Mouse (Mus musculus) embryonic fibroblast, embryonic 13.5 days (primary cell): ENCODE measurements around the gene Tfip11. TPM values are rescaled to one million over a fixed set of nuclear protein-coding genes. Genes with fewer than 3 reads are reported as not detected.

ENCODE experiments used
- H3K27ac ChIP-seq: 2 replicates; pipeline ENCODE4 v1.5.1; 2012; ENCODE audit warnings: low read length, control low read depth, inconsistent platforms; ENCODE audit not compliant: insufficient read depth
- H3K4me1 ChIP-seq: 2 replicates; pipeline ENCODE4 v1.6.1; 2011; ENCODE audit warnings: low read length; ENCODE audit not compliant: control insufficient read depth, insufficient read depth
- H3K4me3 ChIP-seq: 2 replicates; pipeline ENCODE4 v1.5.1; 2011; ENCODE audit warnings: mild to moderate bottlenecking, control low read depth, low read length; ENCODE audit not compliant: insufficient read depth
- CTCF ChIP-seq: IDR thresholded peaks from 2 replicates; pipeline ENCODE4 v1.5.1; 2011; ENCODE audit warnings: mild to moderate bottlenecking, control low read depth, low read length, moderate library complexity, borderline replicate concordance; ENCODE audit not compliant: insufficient read depth
- POLR2A ChIP-seq: IDR thresholded peaks from 2 replicates; pipeline ENCODE4 v1.6.1; 2011; ENCODE audit warnings: low read depth, mild to moderate bottlenecking, control low read depth, low read length, moderate library complexity
- polyA plus RNA-seq: library from polyadenylated mRNA; stranded (reverse); fragments of >200 nt; gene quantifications from 2 replicates; pipeline ENCODE4 v1.2.4, GENCODE M21; 2011; ENCODE audit warnings: low read depth; ENCODE audit not compliant: missing spikeins, insufficient read length

Gene Tfip11
- polyA plus RNA-seq, 1 experiment, result 15.6 TPM

- TF ChIP-seq POLR2A, result no peak
- TF ChIP-seq CTCF, result no peak
- no peak overlapping the region for H3K27ac ChIP-seq
- no peaks in the 10 kb centered on the region; the same call in none of the 2 replicates for H3K4me1 ChIP-seq
- no peak overlapping the region for H3K4me3 ChIP-seq
Observed at GRCm38 (mm10) chr5:112320379-112320778, 5.8 kb upstream of the Tfip11 start.

DNA sequence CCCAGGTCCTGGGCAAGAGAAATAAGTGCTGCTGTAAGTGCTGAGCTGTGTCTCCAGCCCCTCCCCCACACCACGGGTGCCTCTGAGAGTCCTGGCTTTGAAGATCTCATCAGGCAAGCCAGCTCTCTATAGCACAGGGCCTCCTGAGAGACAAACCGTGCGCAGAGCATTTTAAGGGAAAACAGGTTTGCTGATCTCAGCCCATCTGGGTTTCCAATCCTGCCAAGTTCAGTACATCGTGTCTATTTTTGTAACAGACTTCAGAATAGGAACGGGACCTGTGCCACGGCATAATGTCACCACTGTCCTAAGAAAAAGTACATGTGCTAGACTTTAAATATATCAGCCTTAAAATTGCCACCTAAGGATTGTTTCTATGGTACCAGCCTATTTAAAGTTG is 5.2 kb upstream of the Tfip11 start:
- Histone ChIP-seq H3K27ac (no peak overlapping the region), H3K4me3 (no peak overlapping the region), H3K4me1 (no peaks in the 10 kb centered on the region; the same call in none of the 2 replicates)
- TF ChIP-seq CTCF, result no peak
- no peak for TF ChIP-seq POLR2A

DNA sequence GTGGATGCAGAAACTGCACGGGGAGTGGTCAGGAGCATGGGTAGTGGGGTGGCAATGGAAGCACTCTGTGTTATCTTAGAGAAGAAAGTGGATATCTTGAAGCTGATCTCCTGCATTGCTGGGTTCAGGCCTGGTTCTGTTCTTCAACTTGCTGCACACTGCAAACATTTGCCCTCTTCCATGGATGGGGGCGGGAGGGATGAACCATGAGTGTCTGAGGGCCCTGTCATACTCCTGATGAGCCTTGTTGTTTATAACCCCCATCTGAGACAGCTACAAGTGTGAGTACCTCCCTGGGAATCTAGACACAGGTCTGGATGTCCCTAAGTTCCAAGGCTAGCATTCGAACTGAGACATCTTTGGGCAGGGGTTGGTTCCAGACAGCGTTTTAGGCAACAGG is 4.8 kb upstream of the Tfip11 start:
- TF ChIP-seq POLR2A (no peak), CTCF (no peak)
- H3K4me3 ChIP-seq, result no peak overlapping the region
- no peaks in the 10 kb centered on the region; the same call in none of the 2 replicates for H3K4me1 ChIP-seq
- no peak overlapping the region for H3K27ac ChIP-seq

DNA sequence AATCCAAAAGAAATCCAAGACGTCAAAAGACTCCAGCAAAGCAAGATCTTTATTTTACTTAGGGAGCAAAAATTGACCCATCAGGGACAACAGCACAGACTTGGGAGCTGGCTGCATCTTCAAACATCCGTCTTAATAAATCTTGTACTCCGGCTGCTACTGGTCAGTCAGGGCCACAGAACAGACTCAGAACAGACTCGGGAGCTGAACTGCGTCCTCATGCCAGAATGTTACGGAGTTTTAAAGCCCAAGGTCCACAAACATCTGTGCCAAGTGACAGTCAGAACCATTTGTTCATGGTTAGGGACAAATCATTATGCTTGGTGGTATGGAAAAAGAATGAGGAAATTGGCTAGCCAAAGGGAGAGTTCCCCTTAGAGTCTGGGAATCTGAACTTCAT is 2.9 kb upstream of the Tfip11 start:
- H3K4me1 ChIP-seq, result peaks cover 2% of the 10 kb centered on the region
- H3K27ac ChIP-seq, result no peak overlapping the region
- H3K4me3 ChIP-seq, result no peak overlapping the region
- TF ChIP-seq POLR2A (no peak), CTCF (no peak)

- H3K4me3 ChIP-seq, result no peak overlapping the region
- TF ChIP-seq POLR2A (peak; percentile 59), CTCF (no peak)
- H3K4me1 ChIP-seq, result peaks cover 2% of the 10 kb centered on the region
- peak overlapping the region; percentile 57 for H3K27ac ChIP-seq
Observed at GRCm38 (mm10) chr5:112324637-112325545, 1.3 kb upstream of the Tfip11 start.

GRCm38 (mm10) chr5:112326446-112327009 is 370 bp downstream of the Tfip11 start:
- no peak for TF ChIP-seq CTCF
- Histone ChIP-seq H3K27ac (no peak overlapping the region), H3K4me1 (peaks cover 2% of the 10 kb centered on the region), H3K4me3 (peak overlapping the region; percentile 77)

DNA sequence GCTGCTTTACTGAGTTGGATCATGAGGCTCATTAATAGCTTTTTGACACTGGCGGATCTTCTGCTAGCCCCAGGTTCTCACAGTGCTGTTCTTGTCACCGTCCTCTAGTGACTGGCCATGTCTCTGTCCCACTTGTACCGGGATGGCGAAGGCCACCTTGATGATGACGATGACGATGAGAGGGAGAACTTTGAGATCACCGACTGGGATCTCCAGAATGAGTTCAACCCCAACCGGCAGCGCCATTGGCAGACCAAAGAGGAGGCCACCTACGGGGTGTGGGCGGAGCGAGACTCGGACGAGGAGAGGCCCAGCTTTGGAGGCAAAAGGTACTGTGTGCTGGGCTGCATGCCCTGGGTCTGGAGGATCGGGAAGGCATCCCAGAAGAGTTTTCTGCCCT is 1.7 kb downstream of the Tfip11 start:
- Histone ChIP-seq H3K4me3 (no peak overlapping the region), H3K27ac (no peak overlapping the region), H3K4me1 (peaks cover 2% of the 10 kb centered on the region)
- no peak for TF ChIP-seq POLR2A
- no peak for TF ChIP-seq CTCF

- Histone ChIP-seq H3K27ac (no peak overlapping the region), H3K4me1 (0 out of 2 replicates have a peak, but pooled peaks cover 2% of the 10 kb centered on the region), H3K4me3 (no peak overlapping the region)
- TF ChIP-seq CTCF (no peak), POLR2A (no peak)
Observed at GRCm38 (mm10) chr5:112329805-112330564, 3.8 kb downstream of the Tfip11 start.

DNA sequence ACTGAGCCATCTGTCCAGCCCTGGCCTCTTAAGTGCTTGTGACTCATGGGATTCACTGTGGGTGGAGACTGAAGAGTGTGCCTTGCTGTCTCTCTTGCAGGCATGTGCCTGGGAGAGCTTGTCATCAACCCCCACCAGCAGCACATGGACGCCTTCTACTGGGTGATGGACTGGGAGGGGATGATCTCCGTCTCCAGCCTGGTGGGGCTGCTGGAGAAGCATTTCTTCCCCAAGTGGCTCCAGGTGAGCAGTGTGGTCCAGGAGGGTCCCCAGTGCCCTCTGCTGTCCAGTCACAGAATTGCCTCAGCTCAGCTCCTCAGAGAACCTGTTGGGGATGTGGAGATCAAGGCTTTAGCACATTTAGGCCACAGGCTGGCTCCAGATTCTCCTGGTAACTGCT is 9.3 kb downstream of the Tfip11 start:
- Histone ChIP-seq H3K27ac (no peak overlapping the region), H3K4me1 (no peaks in the 10 kb centered on the region), H3K4me3 (no peak overlapping the region)
- TF ChIP-seq CTCF, result peak; percentile 60; the same call in 1 of the 2 replicates
- no peak for TF ChIP-seq POLR2A
